Mouse (Mus musculus) regulatory T cell (primary cell): ENCODE measurements around the gene Cog5.

Experiments used
- in situ Hi-C: fragments of 300-600 bp; cut with MboI, MseI; formaldehyde crosslinking; loops from one replicate; pipeline ENCODE4 v1.15.1; 2025; ENCODE audit warnings: high pct_unique_total_duplicates

Cog5 gene

GRCm38 (mm10) chr12:31973473-31974172 lies 319.0 kb downstream of the Cog5 start:
- in situ Hi-C loops, result loop anchor here (25.0 kb wide), 1 partner anchor 414 kb away; the partner anchor contains the start of gene Ccdc71l

- in situ Hi-C loops, result no loop called here
Measured at GRCm38 (mm10) chr12:31976544-31976943, 321.9 kb downstream of the Cog5 start.

GRCm38 (mm10) chr12:31977613-31978195 lies 323.0 kb downstream of the Cog5 start:
- in situ Hi-C loops, result no loop called here

- in situ Hi-C loops, result no loop called here
Measured at GRCm38 (mm10) chr12:31983238-31983637, 328.6 kb downstream of the Cog5 start.

- in situ Hi-C loops, result no loop called here
Measured at GRCm38 (mm10) chr12:31983769-31984168, 329.1 kb downstream of the Cog5 start.

GRCm38 (mm10) chr12:31984206-31984605 lies 329.5 kb downstream of the Cog5 start:
- in situ Hi-C loops, result no loop called here

GRCm38 (mm10) chr12:31984664-31985063 lies 330.0 kb downstream of the Cog5 start:
- in situ Hi-C loops, result no loop called here

- in situ Hi-C loops, result no loop called here
Measured at GRCm38 (mm10) chr12:31985738-31986137, 331.1 kb downstream of the Cog5 start.

GRCm38 (mm10) chr12:31986463-31986862 lies 331.8 kb downstream of the Cog5 start:
- in situ Hi-C loops, result no loop called here
